Mouse (Mus musculus): ENCODE measurements around the gene Vdr.

DNA sequence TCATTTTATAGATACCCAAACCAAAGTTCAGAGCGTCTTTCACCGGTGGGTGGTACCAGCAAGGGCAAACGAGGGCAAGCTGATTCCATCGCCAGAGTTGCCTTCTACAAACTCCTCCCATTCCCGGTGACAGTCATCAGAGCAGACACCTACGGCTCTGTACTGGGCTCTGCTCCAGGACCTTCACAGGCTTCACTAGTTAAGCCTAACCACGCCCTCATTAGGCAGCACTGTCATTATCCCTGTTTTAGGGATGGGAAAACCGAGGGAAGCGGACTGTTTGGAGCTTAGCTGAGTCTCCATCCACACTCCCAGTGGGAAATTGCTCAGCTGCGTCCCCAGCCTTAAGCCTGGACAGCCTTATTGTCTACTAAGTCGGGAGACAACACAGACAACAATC, 20.4 kb downstream of the Vdr start:
- TF ChIP-seq CTCF (IDR thresholded peaks at IDR 0.05; ENCODE audit: borderline replicate concordance, insufficient read depth, low read depth, low read length) (no peak), POLR2A (IDR thresholded peaks at IDR 0.05; ENCODE audit: borderline replicate concordance, insufficient read depth, low read length) (no peak)

Measured in cerebellum, adult 2 months (tissue).